Mouse (Mus musculus): ENCODE results near the gene Ube2o. TPM values are rescaled to one million over a fixed set of nuclear protein-coding genes. Genes with fewer than 3 reads are reported as not detected.
A peak's percentile ranks its signal among the peaks of the same experiment; 100 is the strongest.
"Not testable (repeated sequence)": the region's sequence is repeated elsewhere in the genome, so short reads cannot be mapped to it uniquely, and the experiment has no call there.

The Ube2o gene
- total RNA-seq, 2 experiments from 2014 or later = 5.0 to 6.1 TPM

DNA sequence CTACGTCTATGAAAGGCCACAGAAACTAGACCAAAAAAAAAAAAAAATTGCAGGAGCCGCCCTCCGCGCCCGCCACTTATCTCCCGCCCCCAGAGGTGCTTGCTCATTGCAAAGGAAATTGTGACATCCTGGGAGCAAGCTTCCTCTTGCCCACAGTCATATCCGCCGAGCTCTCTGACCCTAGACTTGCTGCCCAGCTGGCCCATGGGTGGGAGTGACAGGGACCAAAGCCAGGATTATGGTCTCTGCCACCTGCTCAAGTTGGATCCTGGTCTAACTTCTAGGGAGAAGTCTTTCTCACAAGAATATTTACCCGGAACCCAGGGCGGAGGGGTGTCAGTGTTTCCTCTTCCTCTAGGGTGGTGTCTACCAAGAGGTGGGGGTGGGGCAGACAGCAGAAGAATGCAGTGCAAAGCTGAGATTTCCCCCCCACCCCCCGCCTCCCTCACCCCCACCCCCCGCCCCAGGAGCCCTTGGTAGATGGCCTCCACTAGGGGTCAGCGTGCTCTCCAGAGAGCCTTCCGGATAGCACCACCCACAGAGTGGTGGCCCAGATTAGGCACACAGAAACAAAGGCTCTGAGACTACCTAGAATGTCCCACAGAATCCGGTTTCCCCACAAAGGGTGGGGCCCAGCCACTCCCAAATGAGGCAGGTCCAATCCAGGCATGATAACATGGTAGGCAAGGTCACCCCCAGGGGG, 34.6 kb upstream of the Ube2o start:
- peak; percentile 67 for ATAC-seq (replicated peaks; ENCODE audit: poor library complexity)

DNA sequence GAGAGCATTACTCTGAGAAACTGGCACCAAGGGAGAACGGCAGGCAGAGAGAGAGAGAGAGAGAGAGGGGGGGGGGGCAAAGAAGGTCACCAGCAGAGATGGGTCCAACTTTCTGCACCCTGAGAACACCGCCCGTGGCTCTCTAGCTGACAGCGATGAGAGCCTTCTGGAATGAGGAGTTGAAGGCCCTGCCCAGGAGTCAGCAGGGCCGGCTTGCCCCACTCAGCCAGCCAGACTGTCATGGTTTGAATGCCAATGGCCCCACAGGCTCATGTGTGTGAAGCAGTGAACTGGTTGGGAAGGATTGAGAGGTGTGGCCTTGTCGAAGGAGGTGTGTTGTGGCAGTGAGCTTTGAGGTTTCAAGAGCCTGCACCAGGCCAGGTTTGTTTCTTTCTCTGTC, 32.0 kb upstream of the Ube2o start:
- ATAC-seq (replicated peaks; ENCODE audit: poor library complexity) = no peak

DNA sequence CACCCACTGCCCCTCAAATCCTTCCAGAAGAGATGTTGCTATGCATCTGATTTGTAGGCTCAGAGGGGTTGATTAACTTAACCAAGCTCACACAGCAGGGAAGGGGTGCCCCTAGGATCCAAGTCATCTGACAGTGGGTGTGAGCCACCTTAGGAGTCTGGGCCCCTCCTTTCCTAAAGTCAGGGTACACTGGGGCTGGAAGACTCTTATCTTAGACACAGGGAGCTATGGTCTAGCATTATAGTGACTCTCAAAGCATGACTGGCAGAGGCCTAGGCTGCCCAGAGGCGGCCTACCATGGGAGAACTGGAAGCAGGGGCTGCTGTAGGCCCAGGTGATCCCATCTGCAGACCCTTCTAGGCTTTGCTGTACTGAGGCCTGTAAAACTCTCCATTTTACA, 31.3 kb upstream of the Ube2o start:
- ATAC-seq (replicated peaks; ENCODE audit: poor library complexity) = no peak

GRCm38 (mm10) chr11:116611883-116612282, 30.6 kb upstream of the Ube2o start:
- no peak for ATAC-seq (replicated peaks; ENCODE audit: poor library complexity)

DNA sequence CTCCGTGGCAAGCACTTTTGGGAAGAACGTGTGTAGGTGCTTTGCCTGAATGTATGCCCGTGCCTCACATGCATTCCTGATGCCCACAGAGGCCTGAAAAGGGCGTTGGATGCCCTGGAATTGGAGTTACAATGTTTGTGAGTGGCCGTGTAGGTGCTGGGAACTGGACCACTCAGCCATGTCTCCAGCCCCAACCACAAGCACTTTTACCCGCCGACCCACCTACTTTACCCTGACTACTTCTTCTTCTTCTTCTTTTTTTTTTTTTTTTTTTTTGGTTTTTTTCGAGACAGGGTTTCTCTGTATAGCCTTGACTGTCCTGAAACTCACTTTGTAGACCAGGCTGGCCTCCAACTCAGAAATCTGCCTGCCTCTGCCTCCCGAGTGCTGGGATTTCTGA, 29.9 kb upstream of the Ube2o start:
- not testable (repeated sequence) for ATAC-seq (replicated peaks; ENCODE audit: poor library complexity)

DNA sequence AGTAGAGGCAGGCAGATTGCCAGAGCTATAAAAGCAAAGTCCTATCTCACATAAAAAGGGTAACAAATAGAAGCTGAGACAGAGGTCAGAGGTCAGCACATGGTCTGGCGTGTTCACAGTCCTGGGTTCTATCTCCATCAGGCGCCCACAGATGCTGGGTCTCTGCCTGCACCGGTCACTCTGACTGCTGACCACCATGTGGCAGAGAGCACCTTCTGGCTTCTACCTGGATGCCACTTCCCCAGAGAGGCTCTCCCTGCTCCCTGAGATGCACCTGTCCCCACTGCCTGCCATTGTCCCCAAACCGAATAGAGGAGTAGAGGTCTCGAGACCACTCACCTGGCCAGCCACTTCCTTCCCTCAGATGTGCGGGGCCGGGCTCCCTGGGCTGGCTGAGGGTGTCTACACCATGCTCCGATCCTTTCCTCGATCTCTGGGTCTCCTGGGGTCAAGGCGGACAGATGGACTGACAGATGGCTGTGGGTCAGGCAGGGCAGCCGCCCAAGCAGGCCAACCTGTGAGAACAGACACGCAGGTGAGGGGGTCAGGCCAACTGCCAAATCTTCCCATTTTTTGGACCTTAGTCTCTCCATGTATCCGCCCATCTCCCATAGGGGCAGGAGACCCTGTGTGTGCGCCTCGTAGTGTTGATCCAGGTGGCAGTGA, 28.9 kb upstream of the Ube2o start:
- ATAC-seq (replicated peaks; ENCODE audit: poor library complexity) = no peak

DNA sequence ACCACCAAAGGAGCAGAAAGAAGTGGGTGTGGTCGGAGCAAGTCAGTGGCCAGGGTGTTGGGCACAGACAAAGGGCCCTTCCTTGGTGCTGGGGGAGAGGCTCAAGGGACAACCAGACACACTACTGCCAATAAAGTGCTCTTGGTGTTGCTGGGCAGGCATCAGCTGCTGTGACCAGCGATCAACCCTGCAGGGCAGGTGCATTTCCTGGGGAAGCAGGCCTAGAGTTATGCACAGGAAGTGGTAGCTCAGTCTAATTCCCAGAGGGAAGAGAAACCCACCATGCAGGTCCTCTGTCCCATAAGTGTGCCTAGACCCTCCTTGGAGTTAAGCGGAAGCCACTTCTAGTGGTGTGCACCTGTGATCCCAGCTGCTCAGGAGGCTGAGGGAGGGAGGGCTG, 26.5 kb upstream of the Ube2o start:
- ATAC-seq (replicated peaks; ENCODE audit: poor library complexity) = no peak

GRCm38 (mm10) chr11:116604097-116604496, 22.9 kb upstream of the Ube2o start:
- ATAC-seq (replicated peaks; ENCODE audit: poor library complexity) = no peak

DNA sequence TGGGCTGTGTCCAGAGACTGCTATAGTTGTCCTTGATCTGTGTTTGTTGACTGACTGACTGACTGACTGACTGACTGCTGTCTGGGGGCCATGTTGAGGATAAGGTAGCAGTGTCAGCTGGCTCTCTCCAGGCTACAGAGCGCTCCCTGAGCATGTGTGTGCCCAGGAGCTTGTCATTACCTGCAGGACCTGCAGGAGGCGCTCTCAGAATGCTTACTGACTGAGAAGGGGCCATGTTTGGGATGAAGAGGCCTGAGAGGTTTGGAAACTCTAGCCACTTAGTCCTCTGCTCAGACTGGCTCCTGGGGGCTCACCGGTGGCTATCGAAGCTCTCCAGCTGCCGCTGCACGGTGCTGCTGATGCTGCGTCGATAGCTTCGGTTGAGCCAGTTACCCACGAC, 22.1 kb upstream of the Ube2o start:
- ATAC-seq (replicated peaks; ENCODE audit: poor library complexity) = peak; percentile 72

DNA sequence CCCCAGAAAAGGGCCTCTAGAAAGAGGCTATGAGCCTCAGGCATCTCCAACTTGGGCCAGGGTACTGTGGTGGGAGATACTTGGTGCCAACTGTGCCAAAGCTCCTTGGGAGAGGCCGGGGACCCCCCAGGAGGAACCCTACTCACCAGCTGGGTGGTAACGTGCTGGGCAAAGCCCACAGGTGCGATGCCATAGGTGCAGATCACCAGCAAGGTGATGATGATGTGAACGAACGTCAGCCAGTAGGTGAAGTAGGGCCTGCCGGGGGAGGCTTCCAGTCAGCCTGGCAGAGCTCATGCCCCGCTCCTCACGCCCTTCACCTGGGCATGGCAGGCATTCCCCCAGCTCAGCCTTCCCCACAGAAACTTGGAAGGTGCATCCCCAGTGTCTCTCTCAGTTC, 20.8 kb upstream of the Ube2o start:
- no peak for ATAC-seq (replicated peaks; ENCODE audit: poor library complexity)

- ATAC-seq (replicated peaks; ENCODE audit: poor library complexity) = no peak
These were observed 19.9 kb upstream of the Ube2o start for GRCm38 (mm10) chr11:116601166-116601565.

GRCm38 (mm10) chr11:116599230-116599629, 18.0 kb upstream of the Ube2o start:
- ATAC-seq (replicated peaks; ENCODE audit: poor library complexity) = no peak

DNA sequence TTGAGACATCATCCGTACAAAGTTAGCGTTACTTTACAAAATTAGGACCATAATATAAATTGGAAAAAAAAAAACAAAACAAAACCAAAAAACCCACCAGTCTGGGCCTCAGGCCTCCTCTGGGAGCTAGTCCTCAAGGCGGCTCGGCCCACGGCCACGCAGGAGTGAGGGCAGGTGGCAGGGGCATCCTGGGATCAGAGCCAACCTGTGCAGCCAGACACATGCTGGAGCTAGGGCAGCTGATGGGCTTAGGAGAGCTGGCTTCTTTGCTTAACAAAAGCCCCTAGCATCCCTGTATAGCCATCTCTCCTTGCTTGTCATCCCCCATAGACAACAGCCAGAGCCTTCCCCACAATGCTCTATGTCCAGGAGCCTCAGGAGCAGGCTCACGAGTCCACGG, 16.9 kb upstream of the Ube2o start:
- no peak for ATAC-seq (replicated peaks; ENCODE audit: poor library complexity)

DNA sequence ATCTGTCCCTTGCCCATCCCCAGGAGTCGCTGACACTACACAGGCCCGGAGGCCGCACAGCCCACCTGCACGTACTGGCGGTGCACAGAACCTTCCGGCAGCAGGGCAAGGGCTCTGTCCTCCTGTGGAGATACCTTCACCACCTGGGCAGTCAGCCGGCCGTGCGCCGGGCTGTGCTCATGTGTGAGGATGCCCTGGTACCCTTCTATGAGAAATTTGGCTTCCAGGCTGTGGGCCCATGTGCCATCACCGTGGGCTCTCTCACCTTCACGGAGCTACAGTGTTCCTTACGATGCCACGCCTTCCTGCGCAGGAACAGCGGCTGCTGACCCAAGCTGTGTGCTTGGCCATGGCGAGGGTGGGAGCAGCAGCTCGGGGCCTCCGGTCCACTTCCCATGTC, 15.5 kb upstream of the Ube2o start:
- ATAC-seq (replicated peaks; ENCODE audit: poor library complexity) = no peak

- no peak for ATAC-seq (replicated peaks; ENCODE audit: poor library complexity)
These were observed 12.1 kb upstream of the Ube2o start for GRCm38 (mm10) chr11:116593345-116593744.

- ATAC-seq (replicated peaks; ENCODE audit: poor library complexity) = peak; percentile 98
These were observed 11.2 kb upstream of the Ube2o start for GRCm38 (mm10) chr11:116592428-116592827.

DNA sequence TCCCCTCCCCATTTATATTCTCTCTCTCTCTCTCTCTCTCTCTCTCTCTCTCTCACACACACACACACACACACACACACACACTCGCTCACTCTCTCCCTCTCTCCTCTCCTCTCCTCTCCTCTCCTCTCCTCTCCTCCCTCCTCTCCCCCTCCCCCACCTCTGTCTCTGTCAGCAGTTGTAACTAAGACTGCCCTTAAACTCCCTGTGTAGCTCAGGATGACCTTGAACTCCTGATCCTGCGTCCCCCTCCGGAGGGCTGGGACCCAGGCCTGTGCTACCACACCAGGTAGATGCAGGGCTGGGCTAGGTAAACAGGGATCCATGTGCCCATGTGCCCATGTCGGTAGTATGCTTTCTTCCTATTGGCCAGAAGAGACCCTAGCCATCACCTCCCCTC, 10.4 kb upstream of the Ube2o start:
- no peak for ATAC-seq (replicated peaks; ENCODE audit: poor library complexity)

GRCm38 (mm10) chr11:116589574-116589973, 8.3 kb upstream of the Ube2o start:
- ATAC-seq (replicated peaks; ENCODE audit: poor library complexity) = no peak

DNA sequence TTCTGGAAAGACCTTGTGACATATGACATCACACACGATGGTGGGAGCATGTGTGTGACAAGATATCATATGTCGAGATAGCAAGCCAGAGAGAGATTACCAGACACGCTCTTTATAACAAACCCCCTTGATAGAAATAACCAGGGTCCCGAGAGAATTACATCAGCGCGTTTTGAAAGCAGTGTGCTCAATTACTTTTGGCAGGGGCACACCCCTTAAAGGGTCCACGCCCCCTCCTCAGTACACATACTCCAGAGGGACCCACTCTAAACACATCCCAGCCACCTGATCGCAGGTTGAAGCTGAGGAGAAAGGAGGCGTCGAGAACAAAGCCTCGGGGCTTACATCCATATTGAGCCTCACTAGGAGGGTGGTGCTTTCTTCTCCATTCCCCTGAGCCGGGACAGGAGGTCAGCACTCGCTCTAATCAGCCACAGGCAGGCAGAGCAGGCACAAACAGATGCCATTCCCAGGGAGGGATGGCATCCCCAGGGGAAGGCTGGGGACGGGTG, 7.8 kb upstream of the Ube2o start:
- ATAC-seq (replicated peaks; ENCODE audit: poor library complexity) = no peak

GRCm38 (mm10) chr11:116586801-116587631, 5.8 kb upstream of the Ube2o start:
- peak; percentile 95 for ATAC-seq (replicated peaks; ENCODE audit: poor library complexity)

GRCm38 (mm10) chr11:116586310-116586709, 5.1 kb upstream of the Ube2o start, which contains the start of gene Aanat:
Aanat (plus strand) TSS chr11:116586432.
- ATAC-seq (replicated peaks; ENCODE audit: poor library complexity) = no peak

DNA sequence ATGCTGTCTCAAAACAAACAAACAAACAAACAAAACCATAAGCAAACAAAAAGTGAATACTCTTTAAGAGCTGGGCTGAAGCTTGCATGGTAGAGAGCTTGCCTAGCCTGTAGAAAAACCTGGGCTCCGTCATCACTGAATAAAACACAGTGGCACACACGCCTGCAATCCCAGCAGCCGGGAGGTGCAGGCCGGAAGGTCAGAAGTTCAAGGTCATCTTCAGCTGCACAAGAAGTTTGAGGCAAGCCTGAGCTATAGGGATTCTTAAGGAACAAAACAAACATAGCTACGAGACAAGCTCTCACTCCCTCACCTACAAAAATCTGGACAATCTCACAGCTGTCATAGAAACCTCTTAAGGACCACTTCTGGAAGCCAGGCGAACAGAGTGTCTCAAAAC, 4.4 kb upstream of the Ube2o start:
- ATAC-seq (replicated peaks; ENCODE audit: poor library complexity) = no peak

Data from megakaryocyte progenitor cell, adult 5-6 weeks (primary cell).